Mouse (Mus musculus): ENCODE results near the gene Art4.

Gene Art4

GRCm38 (mm10) chr6:136868921-136869320 lies 11.4 kb upstream of the Art4 start:
- no peak for DNase-seq (ENCODE audit: extremely low spot score, low read depth, low spot score)

- DNase-seq (ENCODE audit: extremely low spot score, low read depth, low spot score): no peak
These were observed 8.6 kb upstream of the Art4 start for GRCm38 (mm10) chr6:136866150-136866549.

- DNase-seq (ENCODE audit: extremely low spot score, low read depth, low spot score): no peak
These were observed 7.8 kb upstream of the Art4 start for GRCm38 (mm10) chr6:136865360-136865759.

GRCm38 (mm10) chr6:136861020-136861419 lies 3.5 kb upstream of the Art4 start:
- DNase-seq (ENCODE audit: extremely low spot score, low read depth, low spot score): peak; percentile 49

GRCm38 (mm10) chr6:136858420-136858819 lies 887 bp upstream of the Art4 start:
- no peak for DNase-seq (ENCODE audit: extremely low spot score, low read depth, low spot score)

- no peak for DNase-seq (ENCODE audit: extremely low spot score, low read depth, low spot score)
These were observed 334 bp upstream of the Art4 start for GRCm38 (mm10) chr6:136857873-136858260.

GRCm38 (mm10) chr6:136856071-136856636 lies 1.4 kb downstream of the Art4 start:
- no peak for DNase-seq (ENCODE audit: extremely low spot score, low read depth, low spot score)

- DNase-seq (ENCODE audit: extremely low spot score, low read depth, low spot score): no peak
These were observed 2.4 kb downstream of the Art4 start for GRCm38 (mm10) chr6:136855183-136855582.

- no peak for DNase-seq (ENCODE audit: extremely low spot score, low read depth, low spot score)
These were observed 3.2 kb downstream of the Art4 start for GRCm38 (mm10) chr6:136854361-136854781.

GRCm38 (mm10) chr6:136852762-136853161 lies 4.8 kb downstream of the Art4 start:
- no peak for DNase-seq (ENCODE audit: extremely low spot score, low read depth, low spot score)

GRCm38 (mm10) chr6:136852348-136852747 lies 5.2 kb downstream of the Art4 start:
- DNase-seq (ENCODE audit: extremely low spot score, low read depth, low spot score): no peak

GRCm38 (mm10) chr6:136850267-136850666 lies 7.3 kb downstream of the Art4 start:
- DNase-seq (ENCODE audit: extremely low spot score, low read depth, low spot score): no peak

GRCm38 (mm10) chr6:136848971-136849370 lies 8.6 kb downstream of the Art4 start:
- no peak for DNase-seq (ENCODE audit: extremely low spot score, low read depth, low spot score)

- no peak for DNase-seq (ENCODE audit: extremely low spot score, low read depth, low spot score)
These were observed 9.1 kb downstream of the Art4 start for GRCm38 (mm10) chr6:136848399-136848798.

GRCm38 (mm10) chr6:136847790-136848189 lies 9.7 kb downstream of the Art4 start:
- no peak for DNase-seq (ENCODE audit: extremely low spot score, low read depth, low spot score)

- no peak for DNase-seq (ENCODE audit: extremely low spot score, low read depth, low spot score)
These were observed 10.3 kb downstream of the Art4 start for GRCm38 (mm10) chr6:136847267-136847666.

GRCm38 (mm10) chr6:136845706-136846480 lies 11.6 kb downstream of the Art4 start:
- DNase-seq (ENCODE audit: extremely low spot score, low read depth, low spot score): no peak

- no peak for DNase-seq (ENCODE audit: extremely low spot score, low read depth, low spot score)
These were observed 12.6 kb downstream of the Art4 start for GRCm38 (mm10) chr6:136844903-136845302.

- no peak for DNase-seq (ENCODE audit: extremely low spot score, low read depth, low spot score)
These were observed 20.2 kb downstream of the Art4 start for GRCm38 (mm10) chr6:136837323-136837722.

GRCm38 (mm10) chr6:136835352-136835751 lies 22.2 kb downstream of the Art4 start, which contains the start of gene Smco3:
Smco3 (minus strand) TSS chr6:136835452.
- no peak for DNase-seq (ENCODE audit: extremely low spot score, low read depth, low spot score)

GRCm38 (mm10) chr6:136831712-136832111 lies 25.8 kb downstream of the Art4 start:
- DNase-seq (ENCODE audit: extremely low spot score, low read depth, low spot score): no peak

- DNase-seq (ENCODE audit: extremely low spot score, low read depth, low spot score): no peak
These were observed 28.9 kb downstream of the Art4 start for GRCm38 (mm10) chr6:136828681-136829080.
